Mouse (Mus musculus) gastrocnemius, adult 2 months (tissue): ENCODE results near the gene Kdm6b. TPM values are rescaled to one million over a fixed set of nuclear protein-coding genes. Genes with fewer than 3 reads are reported as not detected.

ENCODE experiments used
- DNase-seq: peaks from one replicate; pipeline ENCODE4 v3.0.0; 2022
- H3K27ac ChIP-seq: fragments of 200-600 bp; 2 replicates; pipeline ENCODE4 v1.8.1; 2022; ENCODE audit warnings: mild to moderate bottlenecking
- H3K4me3 ChIP-seq: fragments of 200-600 bp; 2 replicates; pipeline ENCODE4 v1.8.1; 2022; ENCODE audit warnings: mild to moderate bottlenecking, moderate library complexity
- CTCF ChIP-seq: fragments of 200-600 bp; IDR thresholded peaks from 2 replicates; pipeline ENCODE4 v1.8.1; 2022; ENCODE audit warnings: antibody characterized with exemption, mild to moderate bottlenecking, moderate library complexity
- intact Hi-C: fragments of 180-260 bp; cut with DNase I; formaldehyde crosslinking; loops from one replicate; pipeline ENCODE4 v1.15.1; 2025
- total RNA-seq, 2 experiments: library from RNA; stranded (reverse); gene quantifications; 2 replicates each; pipeline ENCODE4 v1.2.3; 2021

Gene Kdm6b
- total RNA-seq, 2 experiments from 2014 or later = 23.9 to 24.5 TPM

- H3K27ac ChIP-seq = peak overlapping the region; percentile 52; the same call in 1 of the 2 replicates
These were observed 23.0 kb downstream of the Kdm6b start for GRCm38 (mm10) chr11:69390400-69391034.

DNA sequence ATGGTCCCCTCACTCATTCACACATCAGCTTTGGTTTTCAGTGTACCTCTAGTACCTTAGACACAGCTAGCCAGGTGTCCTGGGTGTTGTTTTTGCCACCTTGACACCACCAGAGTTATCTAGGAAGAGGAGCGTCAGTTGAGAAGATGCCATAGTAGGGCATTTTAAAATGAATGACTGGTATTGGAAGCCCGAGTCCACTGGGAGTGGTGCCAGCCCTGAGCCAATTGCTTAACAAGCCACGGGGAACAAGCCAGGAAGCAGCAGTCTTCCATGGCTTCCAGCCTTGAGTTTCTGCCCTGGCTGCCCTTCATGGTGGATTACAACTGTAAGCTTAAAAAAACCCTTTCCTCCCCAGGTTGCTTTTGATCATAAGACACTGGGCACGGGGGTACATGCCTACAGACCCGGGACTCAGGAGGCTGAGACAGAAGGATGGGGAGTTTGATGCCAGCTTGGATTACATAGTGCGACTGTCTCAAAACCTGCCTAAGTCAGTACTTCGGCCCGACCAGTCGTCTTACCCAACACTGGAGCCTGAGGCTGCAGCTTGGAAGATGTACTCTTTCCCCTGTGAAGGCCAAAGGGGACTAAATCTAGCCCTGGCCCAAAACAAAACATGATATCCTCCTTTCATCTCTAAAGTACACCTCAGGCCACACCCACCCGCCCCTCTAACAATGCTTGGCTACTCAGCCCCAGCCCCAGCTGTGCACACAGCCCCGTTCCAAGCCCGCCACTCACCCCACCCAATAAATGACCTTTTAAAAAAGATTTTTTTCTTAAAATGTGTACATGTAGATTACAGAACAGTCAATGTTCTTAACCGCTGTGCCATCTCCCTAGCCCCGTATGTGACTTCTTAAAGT is 23.7 kb downstream of the Kdm6b start:
- DNase-seq = peak; percentile 74
- no peak for TF ChIP-seq CTCF
- Histone ChIP-seq H3K4me3 (no peak overlapping the region), H3K27ac (peak overlapping the region; percentile 52)
- intact Hi-C loops = loop anchor here (1.0 to 10.0 kb wide), 4 partner anchors 67 to 195 kb away; partner anchors contain the start of genes Alox8, Cntrob and Trappc1

More at GRCm38 (mm10) chr11:69390400-69391034, 23.0 kb downstream of the Kdm6b start:
- intact Hi-C loops = loop anchor here (1.0 kb wide), 2 partner anchors 118 to 122 kb away; no protein-coding TSS in a partner anchor
- H3K4me3 ChIP-seq = no peak overlapping the region
- peak; percentile 75 for TF ChIP-seq CTCF
- DNase-seq = peak; percentile 47

- Histone ChIP-seq H3K4me3 (no peak overlapping the region), H3K27ac (no peak overlapping the region)
- no peak for DNase-seq
- peak; percentile 13; the same call in 1 of the 2 replicates for TF ChIP-seq CTCF
- intact Hi-C loops = loop anchor here (5.0 to 10.0 kb wide), 2 partner anchors 66 to 194 kb away; partner anchors contain the start of genes Alox8, Cntrob and Trappc1
These were observed 24.8 kb downstream of the Kdm6b start for GRCm38 (mm10) chr11:69388680-69389079.

- Histone ChIP-seq H3K27ac (no peak overlapping the region), H3K4me3 (no peak overlapping the region)
- DNase-seq = no peak
- no peak for TF ChIP-seq CTCF
- intact Hi-C loops = loop anchor here (5.0 to 10.0 kb wide), 2 partner anchors 64 to 192 kb away; partner anchors contain the start of genes Alox8, Cntrob and Trappc1
These were observed 26.7 kb downstream of the Kdm6b start for GRCm38 (mm10) chr11:69386758-69387157.

- Histone ChIP-seq H3K4me3 (no peak overlapping the region), H3K27ac (no peak overlapping the region)
- intact Hi-C loops = loop anchor here (5.0 to 10.0 kb wide), 2 partner anchors 63 to 190 kb away; partner anchors contain the start of genes Alox8, Cntrob and Trappc1
- no peak for DNase-seq
- no peak for TF ChIP-seq CTCF
These were observed 28.5 kb downstream of the Kdm6b start for GRCm38 (mm10) chr11:69384979-69385378.

DNA sequence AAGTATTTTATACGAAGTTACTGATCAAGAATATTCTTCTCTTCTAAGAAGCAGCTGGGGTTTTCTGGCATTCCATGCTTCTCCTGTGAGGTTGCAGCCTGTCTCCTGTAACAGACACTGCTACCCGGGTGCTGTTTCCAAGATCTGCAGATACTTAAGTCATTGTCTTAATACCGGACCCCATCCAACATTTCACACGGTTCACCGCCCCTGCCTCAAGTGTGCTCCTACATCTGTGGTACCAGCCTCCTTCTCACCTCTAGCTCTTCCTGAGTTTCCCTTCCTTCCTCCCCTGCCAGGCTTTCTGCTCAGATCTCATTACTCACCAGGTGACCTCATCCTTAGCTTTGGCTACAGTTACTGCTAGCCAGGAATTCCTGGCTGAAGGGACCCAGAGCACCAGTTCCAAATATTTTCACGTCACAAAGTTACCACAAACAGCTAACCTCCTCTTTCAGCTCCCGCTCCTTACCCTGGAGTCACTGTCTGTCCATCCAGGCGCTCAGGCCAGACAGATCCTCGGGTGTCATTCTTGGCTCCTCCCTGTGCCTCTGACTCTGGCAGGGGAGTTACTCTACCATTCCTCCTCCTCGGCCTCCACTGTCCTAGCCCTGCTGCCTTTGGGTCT is 30.9 kb downstream of the Kdm6b start:
- DNase-seq = peak; percentile 50
- no peak for TF ChIP-seq CTCF
- Histone ChIP-seq H3K27ac (peak overlapping the region; percentile 9; the same call in 1 of the 2 replicates), H3K4me3 (no peak overlapping the region)
- intact Hi-C loops = loop anchor here (10.0 kb wide), 1 partner anchor 188 kb away; the partner anchor contains the start of gene Alox8

- intact Hi-C loops = loop anchor here (10.0 kb wide), 1 partner anchor 187 kb away; the partner anchor contains the start of gene Alox8
- no peak for TF ChIP-seq CTCF
- Histone ChIP-seq H3K27ac (no peak overlapping the region), H3K4me3 (no peak overlapping the region)
- DNase-seq = no peak
These were observed 32.1 kb downstream of the Kdm6b start for GRCm38 (mm10) chr11:69381356-69381755.

- intact Hi-C loops = no loop called here
- DNase-seq = no peak
- TF ChIP-seq CTCF = no peak
- Histone ChIP-seq H3K27ac (no peak overlapping the region), H3K4me3 (no peak overlapping the region)
These were observed 33.9 kb downstream of the Kdm6b start for GRCm38 (mm10) chr11:69379600-69379999.

- H3K27ac ChIP-seq = no peak overlapping the region
- no peak overlapping the region for H3K4me3 ChIP-seq
- intact Hi-C loops = no loop called here
- TF ChIP-seq CTCF = no peak
- DNase-seq = no peak
These were observed 35.7 kb downstream of the Kdm6b start for GRCm38 (mm10) chr11:69377766-69378165.

GRCm38 (mm10) chr11:69375646-69376045 is 37.8 kb downstream of the Kdm6b start:
- H3K4me3 ChIP-seq = no peak overlapping the region
- no peak for TF ChIP-seq CTCF
- H3K27ac ChIP-seq = no peak overlapping the region
- no peak for DNase-seq
- intact Hi-C loops = no loop called here

DNA sequence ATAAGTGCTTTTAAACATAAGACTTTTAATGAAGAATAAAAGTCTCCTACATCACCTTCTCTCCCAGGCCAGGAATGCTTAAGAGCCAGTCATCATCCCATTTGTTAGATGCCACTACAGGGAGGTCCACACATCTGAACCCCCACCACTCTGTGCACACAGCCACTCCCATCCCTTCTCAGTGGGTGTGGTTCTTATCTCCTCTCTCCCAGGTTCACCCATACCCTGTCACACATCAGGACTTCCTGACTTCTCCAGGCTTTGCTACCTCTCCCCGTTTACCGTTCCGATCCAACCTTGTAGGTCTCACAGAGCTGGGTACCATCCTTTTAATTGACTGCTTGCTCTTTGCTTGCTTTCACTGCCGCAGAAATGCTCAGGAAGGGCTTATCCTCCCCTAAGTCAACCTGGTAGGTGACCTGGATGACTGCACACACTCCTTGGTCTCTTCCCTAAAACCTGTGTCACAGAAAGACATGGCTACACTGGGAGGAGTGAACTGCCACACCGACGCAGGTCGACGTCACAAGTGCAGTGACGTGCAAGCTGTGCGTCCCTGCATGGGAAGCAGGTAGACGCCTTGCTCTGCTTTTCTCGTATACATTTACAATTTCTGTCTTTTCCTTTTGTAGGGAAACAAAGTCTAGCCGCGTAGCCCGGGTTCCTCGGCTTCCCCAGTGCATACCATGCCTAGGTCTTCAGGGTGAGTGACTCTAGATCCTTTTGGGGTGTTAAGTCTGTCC is 40.1 kb downstream of the Kdm6b start:
- no peak for TF ChIP-seq CTCF
- intact Hi-C loops = no loop called here
- Histone ChIP-seq H3K27ac (no peak overlapping the region), H3K4me3 (no peak overlapping the region)
- DNase-seq = no peak

GRCm38 (mm10) chr11:69372780-69373170 is 40.7 kb downstream of the Kdm6b start:
- H3K27ac ChIP-seq = no peak overlapping the region
- intact Hi-C loops = no loop called here
- no peak for DNase-seq
- TF ChIP-seq CTCF = peak; percentile 51
- no peak overlapping the region for H3K4me3 ChIP-seq
